Mouse (Mus musculus): Measurements from ENCODE around the gene Ppp3ca. TPM values are rescaled to one million over a fixed set of nuclear protein-coding genes. Genes with fewer than 3 reads are reported as not detected.

Gene Ppp3ca
- polyA plus RNA-seq, 1 experiment from 2014 or later, result 145 TPM

DNA sequence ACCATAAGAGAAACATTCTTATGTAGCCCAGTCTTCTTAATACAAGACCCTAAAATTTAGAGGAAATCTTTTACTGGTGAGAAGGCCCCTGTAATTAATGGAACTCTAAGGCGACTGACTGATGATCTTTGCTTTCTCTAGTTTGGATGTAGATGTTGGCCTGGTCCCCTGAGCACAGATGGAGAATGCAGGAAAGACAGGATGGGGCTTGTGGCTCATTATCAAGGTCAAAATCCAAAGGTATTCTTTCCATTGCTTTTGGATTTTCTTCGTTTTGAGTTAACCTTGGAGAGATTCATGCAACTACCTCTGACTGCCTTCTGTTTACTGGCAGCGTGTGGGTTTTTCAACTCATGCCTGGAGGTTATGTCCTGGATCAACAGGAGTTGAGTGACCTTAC is 110.4 kb downstream of the Ppp3ca start:
- Histone ChIP-seq H3K4me1 (0 out of 2 replicates have a peak, but pooled peaks cover 2% of the 10 kb centered on the region), H3K9ac (no peak overlapping the region), H3K9me3 (no peaks in the 10 kb centered on the region), H3K36me3 (replicated peaks) (no peaks in the 10 kb centered on the region), H3K4me3 (no peak overlapping the region), H3K4me2 (no peak overlapping the region), H3K27ac (no peak overlapping the region), H3K27me3 (replicated peaks) (no peaks in the 10 kb centered on the region)
- no peak for ATAC-seq (replicated peaks)
- 92% methylated on average over 3 of the region's 3 CpGs for whole genome bisulfite sequencing

DNA sequence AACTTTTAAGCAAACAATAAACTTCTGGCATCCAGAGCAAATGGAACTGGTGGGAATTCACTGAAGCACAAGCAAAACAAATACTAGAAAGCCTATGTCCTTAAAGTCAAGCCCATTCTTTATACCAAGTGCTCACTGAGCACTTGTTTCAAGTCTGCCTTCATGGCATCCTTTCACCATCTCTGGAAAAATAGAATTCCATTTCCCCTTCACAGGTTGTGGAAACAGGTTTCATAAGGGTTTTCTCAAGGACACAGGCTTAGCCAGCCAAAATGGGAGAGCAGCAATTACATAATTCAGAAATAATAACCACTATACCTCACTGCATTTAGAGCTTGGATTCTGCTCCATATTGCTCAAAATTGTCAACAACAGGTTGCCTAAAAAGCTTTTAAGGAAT is 112.1 kb downstream of the Ppp3ca start:
- Histone ChIP-seq H3K27ac (no peak overlapping the region), H3K4me3 (no peak overlapping the region)

DNA sequence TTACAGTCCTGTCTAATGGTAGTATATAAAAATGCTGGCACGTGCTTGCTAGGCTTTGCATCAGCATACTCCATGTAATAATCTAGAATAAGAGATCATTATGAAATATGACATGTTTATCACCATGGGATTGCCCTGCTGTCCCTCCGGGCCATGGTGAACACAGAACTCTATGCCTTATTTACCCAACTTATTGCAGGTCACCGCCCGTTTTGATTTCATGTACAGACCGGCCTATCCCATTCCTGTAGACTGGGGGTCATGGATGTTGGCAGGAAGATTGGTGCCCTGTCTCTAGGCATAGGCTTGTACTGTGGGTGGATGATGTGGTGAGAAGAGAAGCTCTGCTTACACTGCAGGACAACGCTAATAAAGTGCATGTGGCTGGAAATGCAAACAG is 115.8 kb downstream of the Ppp3ca start:
- Histone ChIP-seq H3K36me3 (replicated peaks) (no peaks in the 10 kb centered on the region), H3K27ac (no peak overlapping the region), H3K27me3 (replicated peaks) (no peaks in the 10 kb centered on the region), H3K4me3 (no peak overlapping the region), H3K9ac (no peak overlapping the region), H3K4me2 (no peak overlapping the region), H3K9me3 (no peaks in the 10 kb centered on the region), H3K4me1 (peaks cover 8% of the 10 kb centered on the region)
- 92% methylated on average over 6 of the region's 6 CpGs for WGBS
- no peak for ATAC-seq (replicated peaks)

More for the DNA sequence above, 112.1 kb downstream of the Ppp3ca start:
- no peak overlapping the region for H3K4me2 ChIP-seq
- H3K9ac ChIP-seq, result no peak overlapping the region
- no peaks in the 10 kb centered on the region for H3K27me3 ChIP-seq (replicated peaks)
- no peaks in the 10 kb centered on the region for H3K36me3 ChIP-seq (replicated peaks)
- no peaks in the 10 kb centered on the region for H3K9me3 ChIP-seq
- H3K4me1 ChIP-seq, result no peaks in the 10 kb centered on the region
- no peak for ATAC-seq (replicated peaks)

DNA sequence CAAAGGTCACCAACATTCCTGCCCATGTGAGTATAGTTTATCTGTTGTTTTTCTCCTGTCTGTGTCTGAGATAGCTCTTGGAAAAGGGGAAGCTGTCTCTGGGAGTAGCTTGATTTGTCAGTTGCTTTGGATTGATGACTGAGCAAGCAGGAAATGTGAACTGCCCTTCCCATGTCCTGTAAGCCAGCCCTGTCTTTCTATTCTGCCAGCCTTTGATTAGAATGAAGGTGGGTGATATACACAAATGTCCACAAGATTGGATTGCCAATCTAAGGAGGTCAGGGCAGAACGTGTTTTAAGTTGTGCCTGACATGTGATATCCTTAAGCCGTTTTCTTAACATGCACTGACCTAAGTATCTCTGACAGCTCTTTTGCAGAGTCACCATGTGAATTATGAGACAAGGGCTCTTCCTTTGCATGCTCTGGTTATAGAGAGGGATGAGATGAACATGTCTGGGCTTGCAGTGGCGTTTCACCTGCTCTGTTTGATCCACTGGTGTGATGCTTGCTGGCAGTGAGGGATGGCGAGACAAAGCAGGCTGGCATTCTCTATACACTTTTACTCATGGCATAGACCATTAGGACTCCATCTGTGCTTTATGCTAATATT is 120.4 kb downstream of the Ppp3ca start:
- Histone ChIP-seq H3K4me1 (peaks cover 17% of the 10 kb centered on the region), H3K27ac (no peak overlapping the region; the same call in 1 of the 2 replicates), H3K4me2 (no peak overlapping the region), H3K9me3 (no peaks in the 10 kb centered on the region), H3K36me3 (replicated peaks) (no peaks in the 10 kb centered on the region), H3K27me3 (replicated peaks) (no peaks in the 10 kb centered on the region), H3K4me3 (no peak overlapping the region), H3K9ac (no peak overlapping the region)
- no peak for ATAC-seq (replicated peaks)
- 63% methylated on average over 4 of the region's 4 CpGs for WGBS

DNA sequence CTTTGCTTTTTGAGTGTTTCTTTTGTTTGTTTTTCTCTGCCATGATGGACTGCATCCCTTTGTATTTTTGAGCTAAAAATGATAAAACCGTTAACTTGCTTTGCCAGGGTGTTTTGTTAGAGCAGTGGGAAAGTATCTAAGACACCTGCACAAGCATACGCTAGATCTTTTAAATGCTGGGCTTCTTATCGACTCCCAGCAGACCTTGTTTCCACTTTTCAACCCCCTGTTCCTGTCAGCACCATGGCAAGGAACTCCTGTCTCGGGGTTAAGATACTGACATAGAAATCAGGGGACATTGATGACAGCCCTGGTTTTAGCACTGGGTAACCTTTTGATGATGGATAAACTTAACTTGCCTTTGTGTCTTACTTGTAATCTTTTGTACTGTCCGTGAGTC is 121.5 kb downstream of the Ppp3ca start:
- Histone ChIP-seq H3K4me3 (no peak overlapping the region), H3K27me3 (replicated peaks) (no peaks in the 10 kb centered on the region), H3K4me2 (no peak overlapping the region), H3K27ac (no peak overlapping the region), H3K4me1 (peaks cover 17% of the 10 kb centered on the region), H3K36me3 (replicated peaks) (no peaks in the 10 kb centered on the region), H3K9me3 (no peaks in the 10 kb centered on the region), H3K9ac (no peak overlapping the region)
- ATAC-seq (replicated peaks), result no peak
- WGBS, result 86% methylated on average over 5 of the region's 5 CpGs

DNA sequence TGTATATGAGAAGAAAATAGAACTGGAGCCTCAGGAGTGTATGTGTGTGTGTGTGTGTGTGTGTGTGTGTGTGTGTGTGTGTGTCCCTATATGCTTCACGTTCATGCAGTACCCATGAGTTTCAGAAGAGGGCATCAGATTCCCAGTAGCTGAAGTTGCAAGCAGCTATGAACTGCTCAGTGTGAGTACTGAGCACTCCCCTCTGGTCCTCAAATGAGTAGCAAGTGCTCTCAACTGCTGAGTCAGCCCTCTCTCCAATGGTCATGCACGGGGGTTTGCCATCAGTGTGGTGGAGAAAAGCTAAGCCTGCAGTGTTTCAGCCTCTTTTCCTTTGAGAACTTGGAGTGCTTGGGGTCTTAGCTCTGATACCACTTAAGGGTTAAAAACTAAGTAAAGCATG is 122.0 kb downstream of the Ppp3ca start:
- peak; percentile 27; the same call in 1 of the 2 replicates for ATAC-seq (replicated peaks)
- Histone ChIP-seq H3K4me2 (no peak overlapping the region), H3K27me3 (replicated peaks) (no peaks in the 10 kb centered on the region), H3K27ac (no peak overlapping the region), H3K9me3 (no peaks in the 10 kb centered on the region), H3K4me3 (no peak overlapping the region), H3K9ac (no peak overlapping the region), H3K36me3 (replicated peaks) (no peaks in the 10 kb centered on the region), H3K4me1 (peaks cover 17% of the 10 kb centered on the region)
- 81% methylated on average over 2 of the region's 2 CpGs for WGBS

DNA sequence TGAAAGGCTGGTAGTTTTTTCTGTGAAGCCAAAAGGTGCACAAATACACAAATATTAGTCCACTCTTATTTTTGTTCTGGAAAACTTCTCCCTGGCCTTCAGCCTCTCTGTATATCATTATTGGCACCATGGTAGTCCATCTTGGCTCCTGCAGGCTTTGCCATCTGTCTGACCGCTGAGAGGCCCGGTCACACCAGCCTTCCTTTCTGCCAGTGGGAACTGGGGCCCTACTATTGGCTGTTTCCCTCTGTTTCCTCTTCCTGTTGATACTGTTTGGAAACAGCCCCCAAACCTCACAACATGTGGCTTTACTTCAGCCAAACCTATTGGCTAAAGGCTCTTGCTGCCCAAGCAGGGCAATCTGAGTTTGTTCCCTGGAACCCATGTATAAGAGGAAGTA is 123.5 kb downstream of the Ppp3ca start:
- no peaks in the 10 kb centered on the region for H3K36me3 ChIP-seq (replicated peaks)
- no peak overlapping the region for H3K27ac ChIP-seq
- H3K4me2 ChIP-seq, result no peak overlapping the region
- ATAC-seq (replicated peaks), result no peak
- 83% methylated on average over 2 of the region's 2 CpGs for WGBS
- H3K4me1 ChIP-seq, result peaks cover 17% of the 10 kb centered on the region
- H3K9ac ChIP-seq, result no peak overlapping the region
- H3K4me3 ChIP-seq, result no peak overlapping the region
- H3K27me3 ChIP-seq (replicated peaks), result no peaks in the 10 kb centered on the region
- H3K9me3 ChIP-seq, result no peaks in the 10 kb centered on the region

DNA sequence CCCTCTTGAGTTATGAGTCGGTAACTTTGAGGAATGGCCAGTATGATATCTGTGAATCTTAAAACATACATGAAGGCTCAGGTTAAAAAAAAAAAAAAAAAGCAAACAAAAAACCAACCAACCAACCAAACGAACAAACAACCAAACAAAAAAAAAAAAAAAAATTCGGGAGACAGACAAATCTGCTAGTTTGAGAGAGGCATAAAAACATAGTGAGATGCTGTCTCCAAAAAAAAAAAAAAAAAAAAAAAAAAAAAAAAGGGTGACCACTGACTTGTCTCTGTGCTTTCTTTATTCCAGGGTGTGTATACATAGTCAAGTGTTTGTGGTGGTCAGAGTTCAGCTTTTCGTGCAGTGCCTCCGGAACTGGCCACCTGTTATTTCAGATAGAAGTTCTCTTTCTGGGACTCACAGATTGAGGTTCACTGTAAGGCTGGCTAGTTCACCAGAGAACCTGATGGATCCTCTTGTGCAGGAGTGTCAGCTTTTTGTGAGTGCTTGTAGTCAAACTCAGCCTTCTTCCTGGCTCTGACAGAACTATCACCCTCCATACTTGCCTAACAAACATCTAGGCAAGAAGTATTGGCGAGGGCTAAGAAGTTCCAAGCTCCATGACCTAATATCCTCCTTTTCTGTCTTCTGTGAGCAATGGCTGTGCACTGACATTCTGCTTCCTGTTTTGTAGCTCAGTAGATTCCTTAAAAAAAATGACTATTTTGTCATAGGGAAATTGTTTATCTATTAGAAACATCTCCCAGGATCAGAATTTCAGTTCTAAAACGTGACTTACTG is 124.7 kb downstream of the Ppp3ca start:
- Histone ChIP-seq H3K4me3 (no peak overlapping the region), H3K4me1 (peaks cover 17% of the 10 kb centered on the region), H3K9me3 (no peaks in the 10 kb centered on the region), H3K27ac (no peak overlapping the region), H3K36me3 (replicated peaks) (no peaks in the 10 kb centered on the region), H3K27me3 (replicated peaks) (no peaks in the 10 kb centered on the region), H3K9ac (no peak overlapping the region), H3K4me2 (no peak overlapping the region)
- ATAC-seq (replicated peaks), result no peak
- WGBS, result 89% methylated on average over 7 of the region's 7 CpGs

DNA sequence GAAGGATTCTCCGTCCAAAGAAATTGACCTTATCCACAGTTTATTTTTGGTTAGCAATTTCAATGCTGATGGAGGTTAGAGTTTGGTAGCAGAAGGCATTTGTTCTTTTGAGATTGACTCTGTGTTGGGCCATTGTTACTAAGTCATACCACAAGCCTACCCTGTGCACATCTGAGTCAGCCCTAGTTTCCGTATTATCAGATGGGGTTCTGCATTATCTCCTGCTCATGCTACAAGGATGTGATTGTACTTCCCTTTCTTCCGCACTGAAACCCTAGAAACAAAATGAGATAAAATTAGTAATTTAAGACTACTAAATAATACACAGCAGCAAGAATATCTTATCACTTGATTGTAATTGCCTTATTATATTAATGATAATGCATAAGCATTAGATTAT is 129.0 kb downstream of the Ppp3ca start:
- Histone ChIP-seq H3K27me3 (replicated peaks) (no peaks in the 10 kb centered on the region), H3K4me2 (no peak overlapping the region), H3K9me3 (no peaks in the 10 kb centered on the region), H3K4me3 (no peak overlapping the region), H3K9ac (no peak overlapping the region), H3K4me1 (no peaks in the 10 kb centered on the region), H3K36me3 (replicated peaks) (no peaks in the 10 kb centered on the region), H3K27ac (no peak overlapping the region)
- WGBS, result 92% methylated on average over 3 of the region's 3 CpGs
- ATAC-seq (replicated peaks), result no peak

DNA sequence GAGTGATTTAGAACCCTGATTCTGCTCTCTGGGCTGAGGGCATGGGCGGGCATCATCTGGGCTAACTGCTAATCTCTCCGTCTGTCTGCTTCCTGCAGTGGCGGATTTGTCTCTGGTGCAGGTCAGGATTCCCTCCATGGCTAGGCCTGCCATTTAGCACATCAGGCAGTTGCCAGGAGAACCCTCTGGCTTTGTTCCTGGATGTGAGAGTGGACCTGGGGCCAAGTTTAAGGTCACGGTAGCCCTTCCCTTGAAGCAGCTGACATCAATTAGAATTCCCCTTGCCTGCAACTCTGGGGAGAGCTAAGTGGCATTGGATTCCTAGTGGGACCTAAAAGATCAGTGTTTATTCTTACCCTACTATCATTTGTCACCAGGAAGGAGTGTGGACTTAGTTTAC is 132.7 kb downstream of the Ppp3ca start:
- Histone ChIP-seq H3K9me3 (no peaks in the 10 kb centered on the region), H3K36me3 (replicated peaks) (no peaks in the 10 kb centered on the region), H3K9ac (no peak overlapping the region), H3K4me3 (no peak overlapping the region), H3K4me1 (no peaks in the 10 kb centered on the region), H3K4me2 (no peak overlapping the region), H3K27ac (no peak overlapping the region), H3K27me3 (replicated peaks) (no peaks in the 10 kb centered on the region)
- 79% methylated on average over 4 of the region's 4 CpGs for WGBS
- 0 out of 2 replicates have a peak, but pooled peaks have one; percentile 27 for ATAC-seq (replicated peaks)

DNA sequence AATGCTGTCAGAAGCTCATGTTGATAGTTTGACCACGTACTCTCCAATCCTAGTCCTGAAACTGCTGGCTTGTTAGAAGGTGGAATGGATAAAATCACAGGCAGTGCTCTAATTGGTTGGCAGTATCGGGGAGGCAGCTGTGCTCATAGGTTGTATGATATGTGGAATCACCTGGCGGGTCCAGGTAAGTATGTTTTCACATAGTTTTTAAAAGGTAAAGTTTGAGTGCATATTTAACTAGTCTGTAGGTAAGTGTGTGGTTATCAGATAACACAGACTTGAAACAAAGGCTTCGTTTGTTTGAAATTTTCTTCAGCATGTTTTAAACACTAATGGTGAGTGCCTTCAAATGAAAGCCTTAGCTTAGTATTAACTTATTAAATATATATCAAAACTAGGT is 136.0 kb downstream of the Ppp3ca start:
- H3K9me3 ChIP-seq, result no peaks in the 10 kb centered on the region
- ATAC-seq (replicated peaks), result no peak
- WGBS, result 94% methylated on average over 4 of the region's 4 CpGs

DNA sequence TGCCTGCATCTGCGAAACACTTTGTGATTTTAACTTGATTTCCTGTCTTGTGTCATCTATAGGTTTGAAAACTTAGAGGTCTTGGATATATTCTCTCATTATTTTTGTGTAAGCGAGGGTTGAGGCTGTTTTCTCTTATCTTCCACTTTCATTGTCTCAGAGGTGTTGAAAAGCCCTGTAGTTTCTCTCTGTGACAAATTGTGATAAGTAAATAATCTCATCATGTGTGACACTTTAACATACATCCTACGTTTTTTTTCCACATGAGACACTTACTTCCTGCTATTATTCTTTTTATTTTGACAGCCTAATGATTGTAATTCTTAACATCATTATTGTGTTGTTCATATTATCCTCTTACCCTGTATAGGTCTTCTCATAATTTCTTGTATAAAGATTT is 140.3 kb downstream of the Ppp3ca start:
- Histone ChIP-seq H3K9me3 (no peaks in the 10 kb centered on the region), H3K4me2 (no peak overlapping the region), H3K4me1 (no peaks in the 10 kb centered on the region), H3K9ac (no peak overlapping the region), H3K27me3 (replicated peaks) (no peaks in the 10 kb centered on the region), H3K36me3 (replicated peaks) (no peaks in the 10 kb centered on the region), H3K27ac (no peak overlapping the region), H3K4me3 (no peak overlapping the region)
- no peak for ATAC-seq (replicated peaks)
- WGBS, result 64% methylated on average over 3 of the region's 3 CpGs

More for the DNA sequence above, 136.0 kb downstream of the Ppp3ca start:
- H3K27me3 ChIP-seq (replicated peaks), result no peaks in the 10 kb centered on the region
- H3K4me3 ChIP-seq, result no peak overlapping the region
- H3K4me1 ChIP-seq, result no peaks in the 10 kb centered on the region
- no peaks in the 10 kb centered on the region for H3K36me3 ChIP-seq (replicated peaks)
- H3K9ac ChIP-seq, result no peak overlapping the region
- no peak overlapping the region for H3K27ac ChIP-seq
- no peak overlapping the region for H3K4me2 ChIP-seq

DNA sequence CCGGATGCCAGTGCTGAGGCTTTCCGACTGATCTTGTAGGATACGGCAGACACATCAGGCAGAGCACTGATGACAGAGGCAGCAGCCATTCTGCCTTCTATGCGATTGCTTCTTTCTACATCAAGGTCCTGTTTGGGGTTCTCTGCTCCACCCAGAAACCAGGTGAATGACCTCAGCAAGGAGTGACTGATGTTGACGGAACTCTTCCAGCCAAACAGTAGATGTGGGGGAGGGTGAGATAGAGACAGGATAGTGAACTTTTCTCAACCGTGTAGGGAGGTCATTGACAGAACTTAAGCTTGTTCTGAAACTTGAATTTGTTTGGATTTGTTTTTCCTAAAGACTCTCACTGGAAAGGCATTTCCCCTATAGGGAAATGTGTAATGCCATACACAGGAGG is 142.2 kb downstream of the Ppp3ca start:
- Histone ChIP-seq H3K4me3 (no peak overlapping the region), H3K36me3 (replicated peaks) (no peaks in the 10 kb centered on the region), H3K9me3 (no peaks in the 10 kb centered on the region), H3K27me3 (replicated peaks) (no peaks in the 10 kb centered on the region), H3K27ac (no peak overlapping the region), H3K4me1 (no peaks in the 10 kb centered on the region), H3K4me2 (no peak overlapping the region), H3K9ac (no peak overlapping the region)
- ATAC-seq (replicated peaks), result no peak
- WGBS, result 85% methylated on average over 6 of the region's 6 CpGs

Data from midbrain, embryonic 15.5 days (tissue).